Mouse (Mus musculus): ENCODE data around the gene Ksr2. TPM values are rescaled to one million over a fixed set of nuclear protein-coding genes. Genes with fewer than 3 reads are reported as not detected.

Gene Ksr2
- total RNA-seq, 4 experiments from 2014 or later = 35.3 to 43.5 (median 40.3) TPM

- DNase-seq (ENCODE audit: low spot score in 2 of 2) = no peak
These were observed 107.9 kb downstream of the Ksr2 start for GRCm38 (mm10) chr5:117521701-117522100.

- DNase-seq (ENCODE audit: low spot score in 2 of 2) = no peak
These were observed 108.7 kb downstream of the Ksr2 start for GRCm38 (mm10) chr5:117522471-117522870.

- no peak for DNase-seq (ENCODE audit: low spot score in 2 of 2)
These were observed 109.2 kb downstream of the Ksr2 start for GRCm38 (mm10) chr5:117523010-117523409.

- DNase-seq (ENCODE audit: low spot score in 2 of 2) = no peak
These were observed 117.2 kb downstream of the Ksr2 start for GRCm38 (mm10) chr5:117530991-117531390.

- DNase-seq (ENCODE audit: low spot score in 2 of 2) = no peak
These were observed 125.4 kb downstream of the Ksr2 start for GRCm38 (mm10) chr5:117539221-117539620.

GRCm38 (mm10) chr5:117541654-117542053 lies 127.9 kb downstream of the Ksr2 start:
- no peak for DNase-seq (ENCODE audit: low spot score in 2 of 2)

- no peak for DNase-seq (ENCODE audit: low spot score in 2 of 2)
These were observed 133.0 kb downstream of the Ksr2 start for GRCm38 (mm10) chr5:117546694-117547268.

- DNase-seq (ENCODE audit: low spot score in 2 of 2) = no peak
These were observed 137.2 kb downstream of the Ksr2 start for GRCm38 (mm10) chr5:117550992-117551391.

GRCm38 (mm10) chr5:117552096-117552495 lies 138.3 kb downstream of the Ksr2 start:
- no peak for DNase-seq (ENCODE audit: low spot score in 2 of 2)

- DNase-seq (ENCODE audit: low spot score in 2 of 2) = no peak
These were observed 140.7 kb downstream of the Ksr2 start for GRCm38 (mm10) chr5:117554505-117554904.

- DNase-seq (ENCODE audit: low spot score in 2 of 2) = no peak
These were observed 142.8 kb downstream of the Ksr2 start for GRCm38 (mm10) chr5:117556570-117556969.

GRCm38 (mm10) chr5:117561080-117561479 lies 147.3 kb downstream of the Ksr2 start:
- no peak for DNase-seq (ENCODE audit: low spot score in 2 of 2)

GRCm38 (mm10) chr5:117566051-117566665 lies 152.4 kb downstream of the Ksr2 start:
- DNase-seq (ENCODE audit: low spot score in 2 of 2) = peak; percentile 37 to 39

- no peak for DNase-seq (ENCODE audit: low spot score in 2 of 2)
These were observed 155.5 kb downstream of the Ksr2 start for GRCm38 (mm10) chr5:117569190-117569795.

GRCm38 (mm10) chr5:117572428-117572827 lies 158.6 kb downstream of the Ksr2 start:
- DNase-seq (ENCODE audit: low spot score in 2 of 2) = no peak

GRCm38 (mm10) chr5:117574894-117575293 lies 161.1 kb downstream of the Ksr2 start:
- peak; percentile 71 for DNase-seq (ENCODE audit: low spot score in 2 of 2)

- peak; percentile 41 to 63 for DNase-seq (ENCODE audit: low spot score in 2 of 2)
These were observed 163.8 kb downstream of the Ksr2 start for GRCm38 (mm10) chr5:117577598-117577997.

GRCm38 (mm10) chr5:117581711-117582110 lies 167.9 kb downstream of the Ksr2 start:
- no peak for DNase-seq (ENCODE audit: low spot score in 2 of 2)

GRCm38 (mm10) chr5:117584428-117584827 lies 170.6 kb downstream of the Ksr2 start:
- no peak for DNase-seq (ENCODE audit: low spot score in 2 of 2)

- no peak for DNase-seq (ENCODE audit: low spot score in 2 of 2)
These were observed 175.5 kb downstream of the Ksr2 start for GRCm38 (mm10) chr5:117589266-117589665.

GRCm38 (mm10) chr5:117593273-117593672 lies 179.5 kb downstream of the Ksr2 start:
- DNase-seq (ENCODE audit: low spot score in 2 of 2) = no peak

- DNase-seq (ENCODE audit: low spot score in 2 of 2) = no peak
These were observed 183.0 kb downstream of the Ksr2 start for GRCm38 (mm10) chr5:117596803-117597202.

GRCm38 (mm10) chr5:117602026-117602425 lies 188.2 kb downstream of the Ksr2 start:
- no peak for DNase-seq (ENCODE audit: low spot score in 2 of 2)
